Mouse (Mus musculus): ENCODE results near the gene Tut1. TPM values are rescaled to one million over a fixed set of nuclear protein-coding genes. Genes with fewer than 3 reads are reported as not detected.
A peak's percentile ranks its signal among the peaks of the same experiment; 100 is the strongest.

Tut1 gene
- total RNA-seq, 1 experiment, result 42.6 TPM

DNA sequence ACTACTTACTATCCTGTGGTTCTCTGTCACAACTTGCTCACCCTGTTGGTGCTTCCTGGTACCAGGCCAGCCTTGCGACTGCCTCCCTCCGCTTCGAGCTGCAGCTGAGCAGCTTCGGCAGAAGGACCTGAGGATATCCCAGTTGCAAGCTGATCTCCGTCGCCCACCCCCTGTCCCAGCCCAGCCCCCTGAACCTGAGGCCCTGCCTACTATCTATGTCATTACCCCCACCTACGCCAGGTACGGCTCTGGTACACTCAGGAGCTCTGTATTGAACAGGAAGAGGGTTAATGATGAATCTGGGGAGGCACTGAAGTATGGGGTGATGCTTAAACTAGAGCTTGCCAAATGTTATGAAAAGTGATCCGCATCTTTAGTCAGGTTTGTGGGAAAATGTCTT, 31.9 kb upstream of the Tut1 start:
- Histone ChIP-seq H3K9ac (ENCODE audit: insufficient read depth, low read depth, low read length, poor library complexity, severe bottlenecking) (0 out of 2 replicates have a peak overlapping the region, but pooled peaks have one; percentile 1), H3K4me3 (ENCODE audit: insufficient read depth in 1 of 2, low read depth in 1 of 2, low read length in 2 of 2, poor library complexity in 1 of 2, severe bottlenecking in 1 of 2) (no peak overlapping the region), H3K9me3 (ENCODE audit: control insufficient read depth, insufficient read depth, low read depth, low read length) (no peaks in the 10 kb centered on the region), H3K36me3 (ENCODE audit: control insufficient read depth, insufficient read depth, low read length, poor library complexity, severe bottlenecking) (no peaks in the 10 kb centered on the region), H3K27ac (ENCODE audit: insufficient read depth, low read depth, low read length, poor library complexity, severe bottlenecking) (no peak overlapping the region), H3K4me1 (ENCODE audit: control insufficient read depth in 2 of 2, insufficient read depth in 2 of 2, low read length in 2 of 2, poor library complexity in 1 of 2) (peaks cover 0 to 3% of the 10 kb centered on the region in 2 experiments; a peak in 1 of 4 replicates)
- in situ Hi-C loops (cut with MboI; ENCODE audit: low sequenced_read_pairs in 2 of 2, unreplicated experiment in 2 of 2), result loop anchor here in 1 of 2 experiments (25.0 kb wide), 1 partner anchor 1691 kb away; the partner anchor contains the start of genes Ddb1 and Tkfc
- DNase-seq (ENCODE audit: low read depth, low spot score), result no peak
- TF ChIP-seq ZNF384 (IDR thresholded peaks at IDR 0.05; ENCODE audit: low read depth, low read length), result no peak
- TF ChIP-seq CHD2 (IDR thresholded peaks at IDR 0.05; ENCODE audit: low read depth, low read length), result no peak
- no peak for TF ChIP-seq MAFK (IDR thresholded peaks at IDR 0.05; ENCODE audit: insufficient read depth, low read depth, low read length)
- no peak for TF ChIP-seq HCFC1 (IDR thresholded peaks at IDR 0.05; ENCODE audit: borderline replicate concordance, insufficient read depth, low read length)
- TF ChIP-seq ZC3H11A (IDR thresholded peaks at IDR 0.05; ENCODE audit: borderline replicate concordance, low read depth, low read length), result no peak

DNA sequence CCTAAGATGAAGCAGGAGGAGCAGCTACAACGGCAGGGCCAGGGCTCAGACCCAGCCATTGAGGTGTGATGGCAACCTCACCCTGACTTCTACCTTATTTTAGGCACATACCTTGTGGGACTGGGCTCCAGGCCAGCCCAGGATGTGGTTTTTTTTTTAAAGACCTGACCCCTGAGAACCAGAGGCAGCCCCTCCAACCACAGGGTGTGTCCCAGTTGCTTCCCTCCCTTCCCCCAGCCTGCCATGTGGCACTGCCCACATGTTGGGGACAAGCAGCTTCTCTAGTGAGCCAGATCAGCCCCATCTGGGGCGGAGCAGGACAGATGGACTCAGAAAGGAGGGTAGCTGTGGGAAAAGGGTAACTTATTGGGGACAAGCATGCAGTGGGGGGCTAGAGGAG, 26.9 kb upstream of the Tut1 start:
- no peak overlapping the region for H3K4me3 ChIP-seq (ENCODE audit: insufficient read depth in 1 of 2, low read depth in 1 of 2, low read length in 2 of 2, poor library complexity in 1 of 2, severe bottlenecking in 1 of 2)
- no peak for TF ChIP-seq CHD2 (IDR thresholded peaks at IDR 0.05; ENCODE audit: low read depth, low read length)
- TF ChIP-seq ZC3H11A (IDR thresholded peaks at IDR 0.05; ENCODE audit: borderline replicate concordance, low read depth, low read length), result no peak
- TF ChIP-seq HCFC1 (IDR thresholded peaks at IDR 0.05; ENCODE audit: borderline replicate concordance, insufficient read depth, low read length), result no peak
- no peak for TF ChIP-seq ZNF384 (IDR thresholded peaks at IDR 0.05; ENCODE audit: low read depth, low read length)
- no peaks in the 10 kb centered on the region for H3K9me3 ChIP-seq (ENCODE audit: control insufficient read depth, insufficient read depth, low read depth, low read length)
- H3K9ac ChIP-seq (ENCODE audit: insufficient read depth, low read depth, low read length, poor library complexity, severe bottlenecking), result no peak overlapping the region
- in situ Hi-C loops (cut with MboI; ENCODE audit: low sequenced_read_pairs in 2 of 2, unreplicated experiment in 2 of 2), result no loop called here
- DNase-seq (ENCODE audit: low read depth, low spot score), result no peak
- peaks cover 0 to 8% of the 10 kb centered on the region in 2 experiments; a peak in 1 of 4 replicates for H3K4me1 ChIP-seq (ENCODE audit: control insufficient read depth in 2 of 2, insufficient read depth in 2 of 2, low read length in 2 of 2, poor library complexity in 1 of 2)
- no peak overlapping the region for H3K27ac ChIP-seq (ENCODE audit: insufficient read depth, low read depth, low read length, poor library complexity, severe bottlenecking)
- H3K36me3 ChIP-seq (ENCODE audit: control insufficient read depth, insufficient read depth, low read length, poor library complexity, severe bottlenecking), result no peaks in the 10 kb centered on the region; the same call in 1 of the 2 replicates

DNA sequence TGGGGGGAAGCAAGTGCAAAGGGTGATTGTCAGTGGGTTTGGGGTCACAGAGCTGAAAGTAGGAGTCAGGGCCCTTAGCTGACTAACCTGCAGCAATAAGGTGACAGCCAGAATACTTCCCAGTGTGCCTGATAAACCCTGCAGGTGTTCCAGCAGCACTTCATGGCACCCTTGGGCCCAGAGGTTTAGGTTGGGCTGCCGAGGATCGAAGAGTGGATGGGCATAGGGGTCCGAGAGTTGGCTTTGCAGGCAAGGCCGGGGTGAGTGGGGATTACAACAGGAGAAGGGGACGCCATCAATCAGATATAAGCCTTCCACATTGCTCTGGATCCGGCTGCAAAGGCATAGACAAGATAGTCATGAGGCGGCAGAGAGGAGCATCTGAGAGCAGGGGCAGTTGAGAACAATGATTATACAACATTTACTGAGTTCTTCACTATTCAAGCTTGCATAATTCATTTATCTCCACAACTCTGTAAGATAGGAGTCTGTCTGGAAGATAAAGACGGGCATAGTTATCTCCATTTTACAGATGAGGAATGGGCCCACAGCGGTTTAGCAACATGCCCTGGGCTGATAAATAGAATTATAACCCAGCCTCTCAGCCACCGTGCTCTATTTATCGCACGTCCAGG, 25.6 kb upstream of the Tut1 start:
- Histone ChIP-seq H3K27ac (ENCODE audit: insufficient read depth, low read depth, low read length, poor library complexity, severe bottlenecking) (no peak overlapping the region), H3K4me1 (ENCODE audit: control insufficient read depth in 2 of 2, insufficient read depth in 2 of 2, low read length in 2 of 2, poor library complexity in 1 of 2) (peaks cover 0 to 8% of the 10 kb centered on the region in 2 experiments; a peak in 1 of 4 replicates), H3K9ac (ENCODE audit: insufficient read depth, low read depth, low read length, poor library complexity, severe bottlenecking) (no peak overlapping the region), H3K36me3 (ENCODE audit: control insufficient read depth, insufficient read depth, low read length, poor library complexity, severe bottlenecking) (no peaks in the 10 kb centered on the region; the same call in 1 of the 2 replicates), H3K9me3 (ENCODE audit: control insufficient read depth, insufficient read depth, low read depth, low read length) (no peaks in the 10 kb centered on the region), H3K4me3 (ENCODE audit: insufficient read depth in 1 of 2, low read depth in 1 of 2, low read length in 2 of 2, poor library complexity in 1 of 2, severe bottlenecking in 1 of 2) (no peak overlapping the region)
- no peak for TF ChIP-seq ZC3H11A (IDR thresholded peaks at IDR 0.05; ENCODE audit: borderline replicate concordance, low read depth, low read length)
- TF ChIP-seq ZNF384 (IDR thresholded peaks at IDR 0.05; ENCODE audit: low read depth, low read length), result no peak
- TF ChIP-seq MAFK (IDR thresholded peaks at IDR 0.05; ENCODE audit: insufficient read depth, low read depth, low read length), result no peak
- TF ChIP-seq HCFC1 (IDR thresholded peaks at IDR 0.05; ENCODE audit: borderline replicate concordance, insufficient read depth, low read length), result no peak
- TF ChIP-seq CHD2 (IDR thresholded peaks at IDR 0.05; ENCODE audit: low read depth, low read length), result no peak
- no peak for DNase-seq (ENCODE audit: low read depth, low spot score)
- in situ Hi-C loops (cut with MboI; ENCODE audit: low sequenced_read_pairs in 2 of 2, unreplicated experiment in 2 of 2), result no loop called here

DNA sequence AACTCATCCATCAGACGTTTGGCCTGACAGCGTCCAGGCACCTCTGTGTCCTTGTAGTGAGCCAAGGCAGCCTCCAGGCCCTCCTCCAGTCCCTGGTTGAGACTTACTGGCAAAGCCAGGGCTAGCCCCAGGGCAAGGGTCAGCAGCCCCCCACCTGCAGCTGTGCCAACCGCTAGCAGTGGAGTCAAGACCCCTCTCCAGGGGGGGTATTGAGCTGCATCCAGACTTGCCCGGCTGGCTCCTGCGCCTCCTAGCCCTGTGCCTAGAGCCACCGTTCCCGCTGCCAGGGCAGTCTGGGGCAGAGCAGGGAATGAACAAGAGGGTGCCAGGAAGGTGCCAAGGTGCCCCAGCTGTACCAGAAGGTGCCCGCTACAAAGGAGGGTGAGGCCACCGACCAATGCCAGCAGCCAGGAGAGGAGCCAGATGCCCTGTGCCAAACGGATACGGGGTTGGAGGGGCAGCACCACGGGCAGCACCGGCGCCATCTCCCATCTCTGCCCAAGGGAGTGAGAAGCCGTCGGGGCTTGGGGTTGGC, 24.9 kb upstream of the Tut1 start:
- Histone ChIP-seq H3K9ac (ENCODE audit: insufficient read depth, low read depth, low read length, poor library complexity, severe bottlenecking) (peak overlapping the region; percentile 45; the same call in 1 of the 2 replicates), H3K4me1 (ENCODE audit: control insufficient read depth in 2 of 2, insufficient read depth in 2 of 2, low read length in 2 of 2, poor library complexity in 1 of 2) (peaks cover 0 to 8% of the 10 kb centered on the region in 2 experiments; a peak in 1 of 4 replicates), H3K9me3 (ENCODE audit: control insufficient read depth, insufficient read depth, low read depth, low read length) (no peaks in the 10 kb centered on the region), H3K27ac (ENCODE audit: insufficient read depth, low read depth, low read length, poor library complexity, severe bottlenecking) (no peak overlapping the region; the same call in 1 of the 2 replicates), H3K36me3 (ENCODE audit: control insufficient read depth, insufficient read depth, low read length, poor library complexity, severe bottlenecking) (no peaks in the 10 kb centered on the region; the same call in 1 of the 2 replicates), H3K4me3 (ENCODE audit: insufficient read depth in 1 of 2, low read depth in 1 of 2, low read length in 2 of 2, poor library complexity in 1 of 2, severe bottlenecking in 1 of 2) (peak overlapping the region; percentile 83 to 85)
- in situ Hi-C loops (cut with MboI; ENCODE audit: low sequenced_read_pairs in 2 of 2, unreplicated experiment in 2 of 2), result no loop called here
- DNase-seq (ENCODE audit: low read depth, low spot score), result no peak
- TF ChIP-seq ZNF384 (IDR thresholded peaks at IDR 0.05; ENCODE audit: low read depth, low read length), result no peak
- TF ChIP-seq CHD2 (IDR thresholded peaks at IDR 0.05; ENCODE audit: low read depth, low read length), result no peak
- TF ChIP-seq HCFC1 (IDR thresholded peaks at IDR 0.05; ENCODE audit: borderline replicate concordance, insufficient read depth, low read length), result no peak
- TF ChIP-seq ZC3H11A (IDR thresholded peaks at IDR 0.05; ENCODE audit: borderline replicate concordance, low read depth, low read length), result no peak
- TF ChIP-seq MAFK (IDR thresholded peaks at IDR 0.05; ENCODE audit: insufficient read depth, low read depth, low read length), result no peak
